Mouse (Mus musculus) heart, adult 10 weeks (tissue): ENCODE measurements around the gene Gm49027. TPM values are rescaled to one million over a fixed set of nuclear protein-coding genes. Genes with fewer than 3 reads are reported as not detected.

Experiments used
- polyA plus RNA-seq: library from polyadenylated mRNA; stranded (reverse); fragments of 350-450 nt; fragmentation: Illumina TruSeq; extraction: RNeasy Lipid Tissue Mini Kit (QIAGEN cat#74804); gene quantifications from one replicate; pipeline ENCODE4 v1.2.3, GENCODE M21; 2014; ENCODE audit warnings: low read depth, low replicate concordance

The Gm49027 gene
- polyA plus RNA-seq: not detected

GRCm38 (mm10) chr5:123525281-123525680 is at the start of gene Gm49027:
TSS of gene Gm49027 (minus strand) at chr5:123525488.

GRCm38 (mm10) chr5:123572357-123573186 is 47.3 kb upstream of the Gm49027 start, which contains the start of gene Vps33a:
TSS of gene Vps33a (minus strand) at chr5:123573038.

GRCm38 (mm10) chr5:123523692-123524392 is 1.4 kb downstream of the Gm49027 start, which contains the start of gene Diablo:
TSS of gene Diablo (minus strand) at chr5:123524176.

GRCm38 (mm10) chr5:123510160-123510559 is 15.1 kb downstream of the Gm49027 start, which contains the start of gene B3gnt4:
TSS of gene B3gnt4 (plus strand) at chr5:123510460.

GRCm38 (mm10) chr5:123489112-123489785 is 36.0 kb downstream of the Gm49027 start, which contains the start of the genes Lrrc43 and Il31:
TSS of gene Lrrc43 (plus strand) at chr5:123489305.
TSS of gene Il31 (minus strand) at chr5:123489489.

Other genes starting within 250 kb of the Gm49027 start
- gene Bcl7a, start 181.7 kb downstream of the Gm49027 start, polyA plus RNA-seq: 9.8 TPM
- 27.8 TPM for gene Mlxip, start 130.7 kb downstream of the Gm49027 start, polyA plus RNA-seq
- gene Lrrc43, start 36.2 kb downstream of the Gm49027 start, polyA plus RNA-seq: not detected
- not detected for gene Il31, start 36.0 kb downstream of the Gm49027 start, polyA plus RNA-seq
- gene B3gnt4, start 15.0 kb downstream of the Gm49027 start, polyA plus RNA-seq: not detected
- 101 TPM for gene Diablo, start 1.3 kb downstream of the Gm49027 start, polyA plus RNA-seq
- gene Vps33a, start 47.5 kb upstream of the Gm49027 start, polyA plus RNA-seq: 24.9 TPM
- gene Clip1, start 159.1 kb upstream of the Gm49027 start, polyA plus RNA-seq: 192 TPM
- gene Zcchc8, start 195.6 kb upstream of the Gm49027 start, polyA plus RNA-seq: 28.3 TPM
- 76.0 TPM for gene Rsrc2, start 223.9 kb upstream of the Gm49027 start, polyA plus RNA-seq
- gene Kntc1, start 224.2 kb upstream of the Gm49027 start, polyA plus RNA-seq: not detected